Mouse (Mus musculus) CD4-positive, CD25-positive, alpha-beta regulatory T cell, adult 9 weeks (primary cell): ENCODE data around the gene Cep350. TPM values are rescaled to one million over a fixed set of nuclear protein-coding genes. Genes with fewer than 3 reads are reported as not detected.

Experiments used
- polyA plus RNA-seq: library from polyadenylated mRNA; unstranded; fragments of 100-300 nt; shearing (Covaris generic); gene quantifications from one replicate; pipeline ENCODE4 v1.2.1, GENCODE M21; 2017

Gene Cep350
- polyA plus RNA-seq: 13.7 TPM

GRCm38 (mm10) chr1:155973068-155973718 is at the start of gene Cep350:
Cep350 (minus strand) TSS chr1:155973255.

GRCm38 (mm10) chr1:155812581-155813499 is 160.2 kb downstream of the Cep350 start, which contains the start of gene Qsox1:
Qsox1 (minus strand) TSS chr1:155812889.

Other genes with a start within 250 kb of the Cep350 start
- gene Lhx4, start 221.6 kb downstream of the Cep350 start, polyA plus RNA-seq: not detected
- 65.0 TPM for gene Qsox1, start 160.4 kb downstream of the Cep350 start, polyA plus RNA-seq
- gene Tor1aip2, start 62.1 kb upstream of the Cep350 start, polyA plus RNA-seq: 66.5 TPM
- 98.6 TPM for gene Tor1aip1, start 63.2 kb upstream of the Cep350 start, polyA plus RNA-seq
- gene Fam163a, start 231.8 kb upstream of the Cep350 start, polyA plus RNA-seq: not detected